Mouse (Mus musculus) G1E (cell line): Measurements from ENCODE around the gene Med7. TPM values are rescaled to one million over a fixed set of nuclear protein-coding genes. Genes with fewer than 3 reads are reported as not detected.

Experiments
- ATAC-seq: 2 replicates; pipeline ENCODE4 v1.8.0; 2016; ENCODE audit warnings: mild to moderate bottlenecking; ENCODE audit not compliant: insufficient number of reproducible peaks, poor library complexity, low FRiP score, severe bottlenecking; ENCODE audit errors: extremely low read depth
- DNase-seq: peaks from one replicate; pipeline ENCODE4 v3.0.0; 2012; ENCODE audit warnings: low spot score
- H3K27me3 ChIP-seq: 2 replicates; pipeline ENCODE4 v1.6.1; 2012; ENCODE audit warnings: mild to moderate bottlenecking, low read length, inconsistent platforms; ENCODE audit not compliant: insufficient read depth
- H3K36me3 ChIP-seq: replicated peaks from 2 replicates; pipeline ENCODE3; 2012; ENCODE audit warnings: mild to moderate bottlenecking, inconsistent platforms
- H3K4me1 ChIP-seq: 2 replicates; pipeline ENCODE4 v1.6.1; 2012; ENCODE audit warnings: low read depth, low read length, inconsistent platforms, mixed read lengths; ENCODE audit not compliant: insufficient read depth
- H3K4me3 ChIP-seq: 2 replicates; pipeline ENCODE4 v1.5.1; 2012; ENCODE audit warnings: low read depth, mild to moderate bottlenecking, inconsistent platforms, low read length, moderate library complexity, mixed read lengths
- H3K9me3 ChIP-seq: replicated peaks from 2 replicates; pipeline ENCODE4 v1.6.1; 2012; ENCODE audit warnings: inconsistent platforms
- CTCF ChIP-seq: IDR thresholded peaks from 2 replicates; pipeline ENCODE4 v1.5.1; 2012; ENCODE audit warnings: low read depth, low read length, inconsistent platforms, mixed read lengths
- GATA1 ChIP-seq: IDR thresholded peaks from 2 replicates; pipeline ENCODE4 v1.6.1; 2012; ENCODE audit warnings: borderline replicate concordance, low read length, inconsistent platforms, mixed read lengths
- GATA2 ChIP-seq: IDR thresholded peaks from 2 replicates; pipeline ENCODE4 v1.6.1; 2012; ENCODE audit warnings: low read depth, low read length, inconsistent platforms, borderline replicate concordance
- POLR2AphosphoS5 ChIP-seq: IDR thresholded peaks from 2 replicates; pipeline ENCODE4 v1.6.1; 2012; ENCODE audit warnings: low read depth, low read length, inconsistent platforms; ENCODE audit not compliant: insufficient replicate concordance
- TAL1 ChIP-seq: conservative IDR thresholded peaks from 2 replicates; pipeline ENCODE4 v1.6.1; 2012; ENCODE audit warnings: low read depth, low read length, inconsistent platforms, mixed read lengths
- polyA plus RNA-seq: library from polyadenylated mRNA; stranded (reverse); fragments of >175 nt; gene quantifications from 2 replicates; pipeline ENCODE4 v1.2.3, GENCODE M21; 2012
- total RNA-seq, 2 experiments: library from RNA; stranded (forward) in 1 of 2; stranded (reverse) in 1 of 2; fragments of 200-1000 nt in 1 of 2; fragments of >200 nt in 1 of 2; fragmentation: Nextera tagmentation in 1 of 2; gene quantifications; 2 replicates each; pipeline ENCODE4 v1.2.3; 2014 to 2017

Med7 gene
- total and polyA plus RNA-seq, 3 experiments = 103 to 275 (median 154) TPM

- peaks cover 14% of the 10 kb centered on the region for H3K36me3 ChIP-seq
- H3K4me3 ChIP-seq = no peak overlapping the region; the same call in 1 of the 2 replicates
- ATAC-seq (no peak), DNase-seq (no peak)
- H3K27me3 ChIP-seq = no peaks in the 10 kb centered on the region
- H3K4me1 ChIP-seq = peaks cover 44% of the 10 kb centered on the region
- TF ChIP-seq POLR2AphosphoS5 (no peak), CTCF (no peak), GATA1 (no peak), GATA2 (no peak), TAL1 (no peak)
- no peaks in the 10 kb centered on the region for H3K9me3 ChIP-seq
These were observed 12.8 kb downstream of the Med7 start for GRCm38 (mm10) chr11:46449461-46450080.

DNA sequence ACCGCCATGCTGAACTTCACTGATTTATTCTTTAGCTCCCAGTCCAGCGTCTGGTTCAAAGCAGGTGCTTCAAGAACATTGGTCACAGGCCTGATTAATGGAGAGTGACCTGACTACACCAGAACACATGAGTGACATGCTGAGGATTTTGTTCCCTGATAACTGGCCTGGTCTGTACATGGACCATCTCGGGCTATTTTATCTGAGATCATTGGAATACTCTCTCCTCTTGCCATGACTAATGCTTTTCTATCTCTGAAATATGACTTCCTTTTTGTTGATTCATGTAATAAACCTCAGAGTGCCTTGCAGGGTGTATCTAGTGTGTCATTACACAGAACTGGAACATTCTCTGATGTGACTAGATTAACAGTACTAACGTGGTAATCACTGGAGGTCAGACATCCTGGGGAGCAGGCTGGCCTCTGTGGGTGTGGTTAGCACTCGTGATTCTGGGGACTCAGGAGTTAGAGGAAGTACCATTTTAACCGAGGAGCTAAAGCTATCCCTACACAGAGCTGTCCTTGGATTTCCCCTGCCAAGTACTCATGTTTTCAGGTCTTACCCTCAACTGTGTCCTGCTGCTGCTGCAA, 17.8 kb downstream of the Med7 start, which contains the start of gene Havcr2:
TSS of gene Havcr2 (plus strand) at position 483 of the 593 bp plus-strand sequence.
- H3K9me3 ChIP-seq = no peaks in the 10 kb centered on the region
- peak; percentile 98 for ATAC-seq
- peak; percentile 81 for TF ChIP-seq TAL1
- TF ChIP-seq GATA2 = no peak
- H3K36me3 ChIP-seq = peaks cover 27% of the 10 kb centered on the region
- DNase-seq = peak; percentile 59
- H3K4me3 ChIP-seq = peak within 1 kb of the TSS; percentile 67
- peaks cover 54% of the 10 kb centered on the region for H3K4me1 ChIP-seq
- no peaks in the 10 kb centered on the region for H3K27me3 ChIP-seq

- no peak for ATAC-seq
- DNase-seq = no peak
- Histone ChIP-seq H3K36me3 (peaks cover 67% of the 10 kb centered on the region), H3K9me3 (no peaks in the 10 kb centered on the region), H3K4me1 (peaks cover 32% of the 10 kb centered on the region), H3K27me3 (no peaks in the 10 kb centered on the region), H3K4me3 (no peak overlapping the region)
- TF ChIP-seq TAL1 = no peak
- TF ChIP-seq GATA1 = no peak
- no peak for TF ChIP-seq POLR2AphosphoS5
These were observed 23.2 kb downstream of the Med7 start for GRCm38 (mm10) chr11:46459960-46460359.

DNA sequence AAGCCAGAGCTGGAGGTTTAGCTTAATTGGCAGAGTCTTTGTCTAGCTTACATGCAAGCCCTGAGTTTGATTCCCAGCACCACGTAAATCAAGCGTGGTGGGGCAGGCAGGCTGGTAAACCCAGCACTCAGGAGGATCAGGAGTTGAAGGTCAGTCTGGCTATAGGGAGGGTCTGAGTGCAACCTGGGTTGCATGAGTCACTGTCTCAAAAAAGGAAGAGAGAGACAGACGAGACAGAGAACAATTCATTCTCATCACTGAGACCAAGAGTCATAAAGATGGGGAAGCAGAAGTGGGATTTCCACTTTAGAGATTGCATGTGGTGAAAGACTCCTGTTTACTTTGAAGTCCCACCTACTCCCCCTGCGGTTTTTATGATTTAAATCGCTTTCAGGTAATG, 24.6 kb downstream of the Med7 start:
- H3K4me1 ChIP-seq = peaks cover 18% of the 10 kb centered on the region
- TF ChIP-seq TAL1 (no peak), CTCF (no peak), GATA1 (no peak), POLR2AphosphoS5 (no peak), GATA2 (no peak)

GRCm38 (mm10) chr11:46461931-46462330, 25.2 kb downstream of the Med7 start:
- no peak for ATAC-seq
- DNase-seq = no peak
- Histone ChIP-seq H3K36me3 (peaks cover 70% of the 10 kb centered on the region), H3K4me1 (peaks cover 17% of the 10 kb centered on the region), H3K4me3 (no peak overlapping the region), H3K27me3 (no peaks in the 10 kb centered on the region), H3K9me3 (no peaks in the 10 kb centered on the region)
- no peak for TF ChIP-seq TAL1
- no peak for TF ChIP-seq CTCF
- no peak for TF ChIP-seq POLR2AphosphoS5
- no peak for TF ChIP-seq GATA2
- no peak for TF ChIP-seq GATA1

More for the DNA sequence above, 24.6 kb downstream of the Med7 start:
- ATAC-seq (no peak), DNase-seq (no peak)
- Histone ChIP-seq H3K27me3 (no peaks in the 10 kb centered on the region), H3K9me3 (no peaks in the 10 kb centered on the region), H3K36me3 (peaks cover 66% of the 10 kb centered on the region), H3K4me3 (no peak overlapping the region)

DNA sequence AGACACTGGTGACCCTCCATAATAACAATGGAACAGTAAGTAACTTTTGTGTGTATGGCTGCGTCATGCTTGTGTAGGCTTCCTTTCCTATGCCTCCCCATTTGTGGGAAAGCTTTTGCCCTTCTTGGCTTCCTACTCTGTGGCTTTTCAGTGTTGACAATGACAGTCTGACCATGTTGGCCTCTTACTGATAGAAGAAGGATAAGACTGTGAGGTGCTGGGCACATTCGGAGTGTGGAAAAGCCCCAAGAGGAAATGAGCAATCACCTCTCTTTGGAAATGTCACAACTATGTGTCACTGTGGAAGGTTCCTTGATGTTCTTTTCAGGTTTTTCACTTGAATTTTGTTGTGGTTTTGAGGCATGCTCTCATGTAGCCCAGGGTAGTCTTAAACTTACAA, 30.2 kb downstream of the Med7 start:
- no peaks in the 10 kb centered on the region for H3K9me3 ChIP-seq
- TF ChIP-seq GATA1 (no peak), TAL1 (no peak), CTCF (no peak)
- H3K4me3 ChIP-seq = no peak overlapping the region
- DNase-seq = no peak
- peaks cover 62% of the 10 kb centered on the region for H3K36me3 ChIP-seq
- no peaks in the 10 kb centered on the region for H3K27me3 ChIP-seq
- ATAC-seq = no peak
- H3K4me1 ChIP-seq = peaks cover 2% of the 10 kb centered on the region; the same call in 1 of the 2 replicates
